Mouse (Mus musculus) intestine, embryonic 15.5 days (tissue): Measurements from ENCODE around the gene Crybg2. TPM values are rescaled to one million over a fixed set of nuclear protein-coding genes. Genes with fewer than 3 reads are reported as not detected.

ENCODE experiments used
- ATAC-seq: fragments of 200-750 bp; cut with Nextera tagmentation; 2 replicates; pipeline ENCODE4 v1.8.0; 2017; ENCODE audit warnings: moderate TSS enrichment, moderate library complexity
- H3K27ac ChIP-seq: fragments of 300-500 bp; sonication (generic); 2 replicates; pipeline ENCODE4 v1.5.1; 2015; ENCODE audit warnings: mild to moderate bottlenecking, inconsistent platforms
- H3K27me3 ChIP-seq: fragments of 300-500 bp; sonication (generic); replicated peaks from 2 replicates; pipeline ENCODE4 v1.6.1; 2015; ENCODE audit warnings: inconsistent platforms
- H3K36me3 ChIP-seq: fragments of 300-500 bp; sonication (generic); 2 replicates; pipeline ENCODE4 v1.6.1; 2015; ENCODE audit warnings: inconsistent platforms
- H3K4me1 ChIP-seq: fragments of 300-500 bp; sonication (generic); replicated peaks from 2 replicates; pipeline ENCODE4 v1.6.1; 2015; ENCODE audit warnings: inconsistent platforms
- H3K4me2 ChIP-seq: fragments of 300-500 bp; sonication (generic); replicated peaks from 2 replicates; pipeline ENCODE4 v1.6.1; 2015; ENCODE audit warnings: mild to moderate bottlenecking, inconsistent platforms
- H3K4me3 ChIP-seq: fragments of 300-500 bp; sonication (generic); replicated peaks from 2 replicates; pipeline ENCODE4 v1.5.1; 2015; ENCODE audit warnings: inconsistent platforms
- H3K9ac ChIP-seq: fragments of 300-500 bp; sonication (generic); 2 replicates; pipeline ENCODE4 v1.6.1; 2015; ENCODE audit warnings: inconsistent platforms
- H3K9me3 ChIP-seq: fragments of 300-500 bp; sonication (generic); 2 replicates; pipeline ENCODE4 v1.6.1; 2016; ENCODE audit warnings: inconsistent platforms
- WGBS: fragments of 180-500 bp; shearing (Covaris S2); methylation state at CpG from one replicate; pipeline ENCODE4 v1.1.7; 2015; 5-methylcytosine and 5-hydroxymethylcytosine counted together
- polyA plus RNA-seq: library from polyadenylated mRNA; unstranded; fragments of >200 nt; fragmentation: Nextera tagmentation; extraction: Ambion mirVana; gene quantifications from 2 replicates; pipeline ENCODE4 v1.2.1, GENCODE M21; 2015

Crybg2 gene
- 14.9 and 16.6 TPM in 2 replicates for polyA plus RNA-seq

DNA sequence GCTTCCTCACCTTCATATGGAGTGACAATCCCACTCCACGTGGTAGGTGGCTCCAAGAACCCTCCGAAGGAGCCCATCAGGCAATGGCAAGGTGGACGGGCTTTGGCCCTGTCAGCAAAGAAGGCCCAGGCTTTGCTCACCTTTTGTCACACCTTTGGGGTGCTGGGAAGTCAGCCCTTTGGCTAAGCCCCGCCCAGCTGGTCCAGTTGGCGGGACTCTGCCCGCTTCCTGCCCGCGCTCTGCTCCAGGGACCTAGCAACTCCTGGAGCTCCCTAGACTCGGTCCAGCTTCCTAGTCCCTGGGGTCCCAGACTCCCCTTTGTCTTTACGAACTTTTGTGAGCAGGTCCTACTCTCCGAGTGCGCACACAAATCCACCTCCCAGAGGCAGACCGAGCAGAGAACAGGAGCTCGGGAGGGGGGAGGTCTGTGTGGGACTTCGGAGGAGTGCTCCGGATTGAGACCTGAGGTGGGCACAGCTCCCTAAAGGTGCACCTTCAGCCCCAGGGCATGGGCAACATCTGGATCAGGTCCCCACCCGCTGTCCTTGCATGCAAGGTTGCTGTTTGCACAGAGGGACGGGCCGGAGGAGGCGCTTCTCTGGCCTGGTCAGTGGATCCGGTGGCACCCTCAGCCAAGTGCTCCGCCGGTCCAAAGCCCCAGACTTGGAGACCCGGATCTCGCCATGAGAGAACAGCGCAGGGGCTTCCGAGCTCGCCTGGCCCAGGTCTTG is at the start of gene Crybg2:
Gene Crybg2, plus strand, starts transcription at position 681 of the 731 bp plus-strand sequence.
- Histone ChIP-seq H3K4me2 (no peak within 1 kb of the TSS), H3K27ac (peak within 1 kb of the TSS; percentile 67), H3K4me1 (peaks cover 15% of the 10 kb centered on the region; the same call in 1 of the 2 replicates), H3K4me3 (no peak within 1 kb of the TSS), H3K27me3 (peaks cover 1% of the 10 kb centered on the region; the same call in 1 of the 2 replicates), H3K9ac (no peak within 1 kb of the TSS), H3K9me3 (no peaks in the 10 kb centered on the region), H3K36me3 (no peaks in the 10 kb centered on the region)
- WGBS = 47% methylated on average over 28 of the region's 28 CpGs
- ATAC-seq = no peak

DNA sequence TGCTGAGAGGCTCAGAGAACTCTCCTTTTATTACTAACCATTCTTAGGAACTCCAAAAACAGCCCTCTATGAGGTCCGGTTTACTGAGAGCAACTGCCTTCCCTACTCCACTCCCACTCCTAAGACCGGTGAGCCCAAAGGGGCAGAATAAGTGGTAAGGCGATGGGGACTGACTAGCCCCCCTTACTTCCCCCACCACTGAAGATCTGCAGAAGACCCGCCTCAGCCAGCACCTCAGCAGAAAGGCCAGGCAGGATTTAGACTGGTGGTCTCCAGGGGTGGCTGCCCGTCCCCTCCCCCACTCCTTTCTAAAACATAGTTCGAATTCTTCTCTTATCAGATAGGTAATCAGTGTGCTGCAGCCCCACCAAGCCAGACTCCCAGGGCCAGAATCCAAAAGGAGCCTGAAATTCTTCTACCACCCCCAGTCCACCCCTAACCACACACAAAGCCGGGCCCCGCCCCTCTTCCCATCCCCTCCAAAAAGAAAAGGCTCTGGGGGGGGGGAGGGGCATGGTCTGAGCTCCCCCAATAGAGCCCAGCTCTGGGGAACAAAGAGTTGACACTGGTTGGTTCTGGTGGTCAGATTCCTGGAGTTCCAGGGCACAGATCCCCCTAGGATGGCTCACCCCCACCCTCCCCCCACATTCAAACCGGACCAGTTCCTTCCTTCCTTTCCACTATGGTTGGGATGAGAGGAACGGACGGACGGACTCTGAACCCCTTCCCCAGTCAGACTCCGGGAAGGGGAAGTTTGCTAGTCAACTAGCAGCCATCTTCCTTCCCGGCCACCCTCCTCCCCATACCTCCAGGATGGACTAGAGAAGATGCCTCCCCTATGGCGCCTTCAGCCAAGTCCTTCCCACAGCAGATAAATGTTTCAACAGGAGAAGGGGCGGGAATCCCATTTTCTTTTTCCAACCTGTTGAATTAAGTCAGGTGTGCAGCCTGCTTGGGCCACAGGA is 48.9 kb upstream of the Crybg2 start:
- Histone ChIP-seq H3K4me3 (no peak overlapping the region), H3K27me3 (peaks cover 8% of the 10 kb centered on the region), H3K27ac (no peak overlapping the region), H3K4me1 (peaks cover 13% of the 10 kb centered on the region; the same call in 1 of the 2 replicates), H3K4me2 (no peak overlapping the region), H3K9me3 (no peaks in the 10 kb centered on the region), H3K36me3 (no peaks in the 10 kb centered on the region), H3K9ac (no peak overlapping the region)
- no peak for ATAC-seq
- WGBS = 15% methylated on average over 16 of the region's 16 CpGs

DNA sequence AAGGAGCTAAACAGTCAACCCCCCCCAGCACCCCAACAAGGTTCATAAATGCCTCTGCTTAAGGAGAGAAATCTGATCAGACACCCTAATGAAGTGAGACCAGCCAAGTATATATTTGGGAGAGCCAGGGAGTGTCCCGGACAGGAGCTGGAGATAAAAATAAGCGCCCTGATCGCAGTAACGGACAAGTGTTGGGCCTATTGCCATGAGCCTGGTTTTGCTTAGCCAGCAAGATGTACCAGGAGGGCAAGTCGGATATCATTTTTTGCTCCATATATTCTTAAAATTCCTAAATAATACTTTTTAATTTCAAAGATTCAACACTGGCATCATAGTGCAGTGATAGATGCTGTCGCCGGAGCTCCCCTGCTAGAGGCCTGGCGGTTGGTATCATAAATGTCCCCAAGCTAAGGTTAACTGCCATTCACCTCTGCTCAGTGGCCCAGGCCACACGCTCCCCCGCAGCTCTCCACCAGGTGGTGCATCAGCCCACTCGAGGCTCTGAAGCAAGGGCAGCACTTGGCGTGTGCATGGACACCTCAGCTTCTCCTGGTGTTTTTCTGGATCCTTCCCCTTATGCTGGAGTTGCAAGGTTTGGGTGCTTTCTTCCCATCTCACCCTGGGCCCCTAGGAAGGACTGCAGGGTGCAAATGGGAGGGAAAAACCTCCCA is 47.6 kb upstream of the Crybg2 start:
- no peak overlapping the region for H3K4me2 ChIP-seq
- no peak overlapping the region for H3K27ac ChIP-seq
- 43% methylated on average over 12 of the region's 12 CpGs for WGBS

DNA sequence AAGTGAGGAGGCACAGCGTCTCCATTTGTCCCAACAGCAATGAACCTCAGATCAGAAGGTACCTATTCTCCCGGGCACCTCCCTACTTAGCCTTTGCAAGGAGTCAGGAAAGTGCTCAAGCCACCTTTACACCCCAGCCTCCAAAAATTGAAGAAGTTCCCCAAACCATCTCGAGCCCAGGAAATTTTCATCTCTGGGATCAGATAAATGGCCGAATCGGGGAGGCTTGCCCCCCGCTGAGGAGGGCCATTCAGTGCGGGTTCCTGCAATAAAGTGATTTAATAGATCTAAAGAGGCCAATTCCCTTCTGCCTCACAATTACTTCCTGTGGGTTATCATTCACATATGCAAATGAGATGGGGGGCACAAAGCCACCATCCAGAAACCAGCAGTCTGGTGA is 44.4 kb upstream of the Crybg2 start:
- Histone ChIP-seq H3K9ac (no peak overlapping the region), H3K27me3 (peaks cover 42% of the 10 kb centered on the region), H3K4me1 (peaks cover 27% of the 10 kb centered on the region), H3K36me3 (no peaks in the 10 kb centered on the region), H3K4me2 (no peak overlapping the region), H3K9me3 (no peaks in the 10 kb centered on the region), H3K27ac (no peak overlapping the region), H3K4me3 (no peak overlapping the region)
- no peak for ATAC-seq
- 12% methylated on average over 7 of the region's 7 CpGs for WGBS

More for the DNA sequence above, 47.6 kb upstream of the Crybg2 start:
- H3K4me3 ChIP-seq = no peak overlapping the region
- peaks cover 21% of the 10 kb centered on the region for H3K27me3 ChIP-seq
- H3K36me3 ChIP-seq = no peaks in the 10 kb centered on the region
- no peak for ATAC-seq
- H3K9ac ChIP-seq = no peak overlapping the region
- H3K9me3 ChIP-seq = no peaks in the 10 kb centered on the region
- H3K4me1 ChIP-seq = peaks cover 20% of the 10 kb centered on the region

DNA sequence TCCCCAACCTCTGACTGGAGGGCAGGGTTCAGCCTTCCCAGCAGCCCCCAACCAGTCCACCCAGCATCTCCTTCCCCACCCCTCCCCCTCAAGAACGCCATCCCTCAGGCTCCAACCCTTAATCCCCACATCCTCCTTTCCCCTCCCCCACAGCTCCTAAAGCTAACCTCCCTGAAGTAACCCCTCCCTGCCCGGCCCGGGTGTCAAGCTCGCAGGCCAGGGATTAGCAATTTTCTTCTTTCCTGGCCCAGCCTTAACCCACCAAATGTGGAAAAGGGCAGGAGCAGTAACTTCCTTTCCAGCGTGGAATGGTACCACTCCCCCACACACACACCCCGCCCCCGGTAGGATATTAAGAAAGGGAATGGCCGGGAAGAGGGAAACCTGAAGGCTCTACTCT is 43.8 kb upstream of the Crybg2 start:
- peaks cover 23% of the 10 kb centered on the region for H3K4me1 ChIP-seq
- H3K9ac ChIP-seq = no peak overlapping the region
- ATAC-seq = no peak
- H3K36me3 ChIP-seq = no peaks in the 10 kb centered on the region
- H3K4me3 ChIP-seq = no peak overlapping the region
- WGBS = 4% methylated on average over 8 of the region's 8 CpGs
- no peaks in the 10 kb centered on the region for H3K9me3 ChIP-seq
- no peak overlapping the region for H3K4me2 ChIP-seq
- peaks cover 42% of the 10 kb centered on the region for H3K27me3 ChIP-seq
- H3K27ac ChIP-seq = no peak overlapping the region

DNA sequence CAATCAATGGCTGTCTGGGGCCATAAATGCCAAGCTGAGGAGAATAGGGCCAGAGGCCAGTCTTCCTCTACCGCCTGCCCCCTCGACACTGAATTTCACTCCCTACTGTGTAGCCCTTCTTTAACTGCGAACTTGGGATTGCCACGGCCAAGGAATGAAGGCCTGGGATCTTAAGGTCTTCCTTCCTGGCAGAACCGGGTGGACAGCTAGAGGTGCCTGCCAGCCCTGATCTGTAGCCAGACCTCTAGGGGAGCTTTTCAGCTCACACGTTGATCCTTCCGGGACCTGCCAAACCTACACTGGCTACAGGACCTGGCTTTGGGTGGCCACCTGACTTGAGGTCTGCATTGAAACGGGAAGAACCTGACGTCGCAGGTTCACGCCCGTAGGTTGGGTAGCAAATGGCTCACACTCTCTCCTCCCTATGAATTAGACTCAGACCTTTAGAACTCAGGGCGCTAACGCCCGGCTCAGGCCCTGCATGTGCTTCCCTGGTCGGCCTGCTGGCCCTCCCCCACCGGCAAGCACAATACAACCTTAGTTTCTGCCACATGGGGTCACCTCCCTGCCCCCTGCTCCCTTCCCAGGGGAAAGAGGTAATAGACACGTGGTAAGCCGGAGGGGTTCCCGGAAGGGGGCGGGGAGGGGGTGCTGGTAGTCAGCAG is 43.3 kb upstream of the Crybg2 start:
- peaks cover 42% of the 10 kb centered on the region for H3K27me3 ChIP-seq
- WGBS = 3% methylated on average over 21 of the region's 21 CpGs
- H3K4me1 ChIP-seq = peaks cover 21% of the 10 kb centered on the region
- no peak for ATAC-seq
- H3K9ac ChIP-seq = no peak overlapping the region
- H3K9me3 ChIP-seq = no peaks in the 10 kb centered on the region
- H3K36me3 ChIP-seq = no peaks in the 10 kb centered on the region
- peak overlapping the region; percentile 49 for H3K4me2 ChIP-seq
- H3K4me3 ChIP-seq = no peak overlapping the region; the same call in 1 of the 2 replicates
- no peak overlapping the region for H3K27ac ChIP-seq

DNA sequence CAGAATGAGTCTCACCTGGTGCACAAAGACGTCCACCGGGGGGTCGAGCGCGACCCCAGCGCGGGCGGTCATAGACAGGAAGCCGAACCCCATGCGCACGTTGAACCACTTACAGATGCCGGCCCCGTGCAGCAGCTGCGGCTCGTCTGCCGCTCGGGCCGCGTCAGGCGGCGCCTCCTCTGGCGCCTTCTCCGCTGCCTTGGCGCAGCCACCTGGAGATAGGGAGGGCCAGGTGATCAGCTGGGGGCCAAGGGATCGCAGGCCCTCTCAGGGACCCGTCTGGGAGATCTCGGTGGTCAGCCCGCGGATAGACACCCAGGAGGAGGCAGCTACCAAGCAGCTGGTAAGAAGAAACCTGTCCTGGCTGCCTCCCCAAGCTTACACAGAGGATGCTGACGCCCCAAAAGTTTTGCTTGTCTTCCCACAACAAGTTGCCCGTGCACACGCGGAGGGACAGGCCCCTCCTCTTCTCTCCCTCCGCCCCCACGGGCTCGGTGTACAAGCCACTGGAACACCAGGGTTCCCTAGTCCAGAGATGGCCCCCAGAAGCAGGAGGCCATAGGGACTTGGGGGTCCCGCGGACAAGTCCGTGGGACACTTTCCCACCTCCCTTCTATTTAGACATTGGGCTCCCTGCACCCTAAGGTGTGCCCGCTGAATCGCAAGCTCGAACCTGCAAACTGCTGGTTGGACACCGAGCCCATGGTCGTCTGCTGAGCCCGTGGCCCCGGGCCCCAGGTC is 42.4 kb upstream of the Crybg2 start:
- ATAC-seq = no peak
- no peaks in the 10 kb centered on the region for H3K36me3 ChIP-seq
- H3K4me3 ChIP-seq = peak overlapping the region; percentile 13; the same call in 1 of the 2 replicates
- no peaks in the 10 kb centered on the region for H3K9me3 ChIP-seq
- peaks cover 21% of the 10 kb centered on the region for H3K4me1 ChIP-seq
- peaks cover 42% of the 10 kb centered on the region for H3K27me3 ChIP-seq
- H3K27ac ChIP-seq = no peak overlapping the region
- no peak overlapping the region for H3K9ac ChIP-seq
- peak overlapping the region; percentile 49 for H3K4me2 ChIP-seq
- WGBS = 1% methylated on average over 46 of the region's 46 CpGs

DNA sequence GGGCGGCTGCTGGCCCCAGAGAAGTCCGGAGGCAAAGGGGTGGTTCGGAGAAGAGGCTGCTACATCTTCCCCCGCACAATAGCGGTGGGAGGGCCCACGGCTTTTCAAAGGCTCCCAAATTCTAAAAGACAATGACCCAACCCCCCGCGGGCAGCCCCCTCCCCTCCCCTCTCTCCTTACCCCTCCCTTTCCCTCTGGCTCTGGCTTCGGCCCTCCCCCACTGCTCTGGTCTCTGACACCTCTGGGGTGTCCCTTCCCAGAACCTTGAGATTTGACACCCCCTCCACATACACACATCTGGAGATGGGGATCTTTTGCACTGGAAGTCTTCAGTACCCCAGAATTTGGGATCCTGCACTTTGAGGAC is 41.9 kb upstream of the Crybg2 start, which contains the start of gene Lin28a:
Gene Lin28a, minus strand, starts transcription at position 63 of the 367 bp plus-strand sequence.
- ATAC-seq = no peak
- Histone ChIP-seq H3K27me3 (peaks cover 42% of the 10 kb centered on the region), H3K4me1 (peaks cover 21% of the 10 kb centered on the region), H3K4me2 (peak within 1 kb of the TSS; percentile 49), H3K27ac (no peak within 1 kb of the TSS), H3K4me3 (peak within 1 kb of the TSS; percentile 13; the same call in 1 of the 2 replicates), H3K9me3 (no peaks in the 10 kb centered on the region), H3K9ac (no peak within 1 kb of the TSS), H3K36me3 (no peaks in the 10 kb centered on the region)
- 2% methylated on average over 9 of the region's 9 CpGs for WGBS

DNA sequence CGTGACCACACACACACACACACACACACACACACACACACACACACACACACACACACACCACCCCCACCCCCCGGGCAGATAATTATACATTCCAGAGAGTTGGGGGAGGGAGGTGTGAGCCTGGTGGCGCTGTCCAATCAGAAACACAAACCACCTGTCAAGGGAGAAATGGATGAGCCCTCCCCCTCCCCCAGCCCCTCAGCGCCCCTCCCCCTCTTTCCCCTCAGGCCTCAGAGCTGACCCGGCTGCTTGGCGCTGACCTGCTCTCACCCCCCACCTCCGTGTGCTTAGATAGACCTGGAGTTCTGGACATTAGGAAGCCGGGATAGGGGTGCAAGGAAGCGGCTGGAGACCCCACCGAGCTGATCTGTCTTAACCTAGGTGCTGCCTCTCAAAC is 41.4 kb upstream of the Crybg2 start:
- H3K36me3 ChIP-seq = no peaks in the 10 kb centered on the region
- H3K27me3 ChIP-seq = peaks cover 42% of the 10 kb centered on the region
- H3K27ac ChIP-seq = no peak overlapping the region
- no peak overlapping the region for H3K4me2 ChIP-seq
- H3K9me3 ChIP-seq = no peaks in the 10 kb centered on the region
- 1% methylated on average over 5 of the region's 10 CpGs for WGBS
- peaks cover 21% of the 10 kb centered on the region for H3K4me1 ChIP-seq
- no peak for ATAC-seq
- no peak overlapping the region for H3K4me3 ChIP-seq
- no peak overlapping the region for H3K9ac ChIP-seq

DNA sequence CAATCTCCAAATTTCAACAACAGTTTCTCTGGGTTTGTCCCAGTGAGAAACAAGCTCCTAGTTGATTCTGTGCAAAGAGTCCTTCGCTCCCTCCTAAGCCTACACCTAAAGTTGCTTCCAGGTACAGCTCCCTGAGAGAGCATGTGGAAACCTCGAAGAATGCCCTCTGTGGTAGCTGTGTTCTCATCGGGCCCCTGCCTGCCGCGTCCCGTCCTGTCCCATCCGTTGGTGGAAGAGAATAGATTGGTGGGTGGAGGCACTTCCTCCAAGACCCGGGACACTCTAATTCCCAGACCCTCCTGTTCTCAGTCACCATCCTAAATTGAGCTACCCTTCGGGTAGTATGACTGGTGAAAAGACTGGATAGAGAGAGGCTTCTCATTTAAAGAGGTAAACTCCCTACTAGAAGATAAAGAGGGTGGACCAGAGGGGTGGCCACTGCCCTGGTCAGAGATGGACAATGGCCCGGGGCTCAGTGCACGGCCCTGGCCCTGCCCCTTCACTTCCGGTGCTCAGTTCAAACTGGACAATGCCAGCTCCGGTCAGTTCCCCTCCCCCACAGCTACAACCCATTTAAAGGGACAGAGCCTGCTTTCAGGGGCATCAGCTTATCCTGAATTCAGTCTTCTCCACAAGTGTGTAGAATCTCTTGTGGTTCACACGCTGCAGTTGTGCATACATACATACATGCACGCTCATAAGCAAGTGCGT is 40.8 kb upstream of the Crybg2 start:
- peaks cover 42% of the 10 kb centered on the region for H3K27me3 ChIP-seq
- H3K9ac ChIP-seq = no peak overlapping the region
- H3K4me2 ChIP-seq = no peak overlapping the region
- WGBS = 3% methylated on average over 16 of the region's 16 CpGs
- H3K4me1 ChIP-seq = peaks cover 21% of the 10 kb centered on the region
- H3K4me3 ChIP-seq = no peak overlapping the region
- H3K36me3 ChIP-seq = no peaks in the 10 kb centered on the region
- H3K27ac ChIP-seq = no peak overlapping the region
- ATAC-seq = no peak
- no peaks in the 10 kb centered on the region for H3K9me3 ChIP-seq

DNA sequence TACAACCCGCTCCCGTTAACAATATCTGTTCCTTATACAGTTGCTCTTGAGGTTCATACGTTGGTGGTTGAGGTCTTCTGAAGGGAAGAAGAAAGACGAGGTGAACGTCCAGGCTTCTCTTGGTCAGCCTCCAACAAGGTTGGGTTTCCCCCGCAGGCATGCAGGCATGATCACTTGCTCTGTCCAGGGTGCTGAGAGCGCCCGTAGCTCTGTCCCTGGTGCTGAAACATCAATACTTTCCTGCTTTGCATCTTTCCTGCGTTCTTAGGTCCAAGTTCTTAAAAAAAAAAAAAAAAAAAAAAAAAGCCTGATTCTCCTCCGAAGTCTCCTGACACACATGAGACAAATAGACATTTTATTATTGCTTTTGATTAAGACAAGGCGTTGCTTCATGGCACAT is 40.0 kb upstream of the Crybg2 start:
- Histone ChIP-seq H3K27me3 (peaks cover 42% of the 10 kb centered on the region), H3K9me3 (no peaks in the 10 kb centered on the region), H3K36me3 (no peaks in the 10 kb centered on the region), H3K4me3 (no peak overlapping the region), H3K9ac (no peak overlapping the region), H3K4me2 (no peak overlapping the region), H3K4me1 (peaks cover 21% of the 10 kb centered on the region), H3K27ac (no peak overlapping the region)
- WGBS = 5% methylated on average over 11 of the region's 11 CpGs
- ATAC-seq = no peak
